14 mouse cellular contexts compared by ENCODE assay signal in genomic region chr4:104570523-104570922, GRCm38 (mm10).
A peak's percentile ranks its signal among the peaks of the same experiment; 100 is the strongest.
DNase-seq lines count a peak whose midpoint lies in the region; ATAC-seq and TF ChIP-seq lines count a peak whose summit lies in the region.
"Had no signal": no experiment of that assay in that cellular context is flagged by ENCODE, and none has a peak within 500 bp of the region (broad histone marks: within the 10 kb centered on the region; RNA-seq: fewer than 3 reads in every experiment).

No protein-coding gene starts in this region.

- 71% methylated on average over 4 of the region's 4 CpGs for whole genome bisulfite sequencing in intestine, postnatal 0 days
- 74% methylated on average over 4 of the region's 4 CpGs for WGBS in intestine, embryonic 16.5 days
- 64% methylated on average over 4 of the region's 4 CpGs for whole genome bisulfite sequencing in lung, postnatal 0 days

- no peak overlapping the region for H3K27ac ChIP-seq in intestine, postnatal 0 days (ENCODE audit: low read depth, low read length)
- H3K27ac ChIP-seq in intestine, embryonic 16.5 days (ENCODE audit: low read length) = no peak overlapping the region
- no peak overlapping the region for H3K27ac ChIP-seq in lung, postnatal 0 days (ENCODE audit: low read length)
- H3K27ac ChIP-seq: forebrain, embryonic 12.5 days; limb, embryonic 15.5 days; neural tube, embryonic 13.5 days had no signal

- H3K9ac ChIP-seq in intestine, postnatal 0 days (ENCODE audit: low read depth, low read length) = no peak overlapping the region
- no peak overlapping the region for H3K9ac ChIP-seq in intestine, embryonic 16.5 days (ENCODE audit: low read depth, low read length)
- H3K9ac ChIP-seq in lung, postnatal 0 days (replicated peaks; ENCODE audit: low read depth) = no peak overlapping the region
- H3K9ac ChIP-seq: forebrain, embryonic 12.5 days; limb, embryonic 15.5 days; neural tube, embryonic 13.5 days had no signal

- H3K4me1 ChIP-seq in intestine, postnatal 0 days (replicated peaks; ENCODE audit: control insufficient read depth, insufficient read depth, low read length) = no peaks in the 10 kb centered on the region
- H3K4me1 ChIP-seq in intestine, embryonic 16.5 days (ENCODE audit: control insufficient read depth, insufficient read depth, low read length) = no peaks in the 10 kb centered on the region
- no peaks in the 10 kb centered on the region for H3K4me1 ChIP-seq in lung, postnatal 0 days (ENCODE audit: insufficient read depth, low read depth, low read length)
- H3K4me1 ChIP-seq: limb, embryonic 15.5 days had no signal

- in situ Hi-C loops in Patski (cut with MboI; ENCODE audit: low pct_unique_long_range_greater_than_20kb) = no loop called here

- H3K4me3 ChIP-seq in intestine, postnatal 0 days (ENCODE audit: low read depth, low read length) = no peak overlapping the region
- no peak overlapping the region for H3K4me3 ChIP-seq in intestine, embryonic 16.5 days (ENCODE audit: low read length)
- no peak overlapping the region for H3K4me3 ChIP-seq in lung, postnatal 0 days (ENCODE audit: low read depth, low read length)
- H3K4me3 ChIP-seq: forebrain, embryonic 12.5 days; limb, embryonic 15.5 days; neural tube, embryonic 13.5 days had no signal

- ATAC-seq in intestine, postnatal 0 days = no peak
- ATAC-seq in intestine, embryonic 16.5 days = no peak
- ATAC-seq in lung, postnatal 0 days = no peak
- ATAC-seq in Patski = no peak
- peak; percentile 48; the same call in 1 of the 2 replicates for ATAC-seq in megakaryocyte progenitor cell, adult 5-6 weeks (replicated peaks; ENCODE audit: poor library complexity)
- ATAC-seq: hindbrain, embryonic 16.5 days had no signal

- CTCF ChIA-PET in Patski (lab: Charles Lee) = no interaction called here

- no peak for TF ChIP-seq EP300 in lung, postnatal 0 days (IDR thresholded peaks at IDR 0.05)

- H3K36me3 ChIP-seq in intestine, postnatal 0 days (ENCODE audit: control insufficient read depth, insufficient read depth) = no peaks in the 10 kb centered on the region
- no peaks in the 10 kb centered on the region for H3K36me3 ChIP-seq in intestine, embryonic 16.5 days (ENCODE audit: control insufficient read depth, insufficient read depth, low read length)
- no peaks in the 10 kb centered on the region for H3K36me3 ChIP-seq in lung, postnatal 0 days (ENCODE audit: insufficient read depth, low read length)
- H3K36me3 ChIP-seq: forebrain, embryonic 12.5 days; limb, embryonic 15.5 days; neural tube, embryonic 13.5 days had no signal

- H3K27me3 ChIP-seq in intestine, postnatal 0 days (replicated peaks; ENCODE audit: control insufficient read depth, insufficient read depth, low read length) = no peaks in the 10 kb centered on the region
- no peaks in the 10 kb centered on the region for H3K27me3 ChIP-seq in intestine, embryonic 16.5 days (replicated peaks; ENCODE audit: control insufficient read depth, insufficient read depth, low read length)
- H3K27me3 ChIP-seq in lung, postnatal 0 days (replicated peaks; ENCODE audit: insufficient read depth, low read length) = no peaks in the 10 kb centered on the region
- no peaks in the 10 kb centered on the region for H3K27me3 ChIP-seq in Patski
- H3K27me3 ChIP-seq: forebrain, embryonic 12.5 days; limb, embryonic 15.5 days; neural tube, embryonic 13.5 days had no signal

- H3K4me2 ChIP-seq in intestine, postnatal 0 days (replicated peaks; ENCODE audit: low read depth) = no peak overlapping the region
- H3K4me2 ChIP-seq in intestine, embryonic 16.5 days (ENCODE audit: low read depth, low read length) = no peak overlapping the region
- no peak overlapping the region for H3K4me2 ChIP-seq in lung, postnatal 0 days (replicated peaks; ENCODE audit: low read depth, low read length)
- H3K4me2 ChIP-seq: forebrain, embryonic 12.5 days; limb, embryonic 15.5 days; neural tube, embryonic 13.5 days had no signal

- peak; percentile 52 for TF ChIP-seq CTCF in intestine, postnatal 0 days (IDR thresholded peaks at IDR 0.05; ENCODE audit: low read depth)
- TF ChIP-seq CTCF in lung, postnatal 0 days (IDR thresholded peaks at IDR 0.05) = peak; percentile 56
- TF ChIP-seq CTCF in Patski (IDR thresholded peaks at IDR 0.05) = peak; percentile 7

- POLR2A ChIA-PET in Patski (lab: Charles Lee) = no interaction called here

- no peaks in the 10 kb centered on the region for H3K9me3 ChIP-seq in intestine, postnatal 0 days (ENCODE audit: control insufficient read depth)
- H3K9me3 ChIP-seq in intestine, embryonic 16.5 days (ENCODE audit: control insufficient read depth, low read length) = no peaks in the 10 kb centered on the region
- no peaks in the 10 kb centered on the region for H3K9me3 ChIP-seq in lung, postnatal 0 days (ENCODE audit: low read length)
- H3K9me3 ChIP-seq: forebrain, embryonic 12.5 days; limb, embryonic 15.5 days; neural tube, embryonic 13.5 days had no signal

- DNase-seq in lung, postnatal 0 days (ENCODE audit: low spot score) = no peak
- no peak for DNase-seq in lung, postnatal 4 days
- DNase-seq in Patski (ENCODE audit: low read depth, low spot score) = no peak
- DNase-seq in kidney, postnatal 25 days = no peak
- DNase-seq: cerebellum, adult 11-12 months; lung, postnatal 14 days; right cerebral cortex, postnatal 4 days had no signal
